Mouse (Mus musculus): ENCODE data around the gene Gm21988.

DNA sequence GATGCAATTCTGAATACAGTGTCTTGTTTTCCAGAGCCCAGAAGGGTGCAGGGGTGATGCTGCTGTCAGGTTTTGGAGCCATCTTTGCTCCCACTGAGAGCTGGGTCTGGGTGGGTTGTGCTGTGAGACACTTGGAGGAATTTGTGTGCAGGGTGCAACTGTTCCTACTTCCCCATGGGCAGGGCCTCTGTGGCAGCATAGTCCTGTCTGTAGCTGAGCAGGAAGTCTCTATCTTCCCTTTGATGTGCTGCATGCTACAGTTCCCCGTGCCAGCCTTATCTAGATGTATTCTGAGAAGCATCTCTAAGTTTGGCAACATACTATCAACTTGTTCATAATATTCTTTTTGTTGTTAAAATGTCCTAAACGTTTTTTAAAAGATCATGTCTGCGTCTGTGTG is 25.6 kb upstream of the Gm21988 start:
- TF ChIP-seq CTCF (IDR thresholded peaks at IDR 0.05; ENCODE audit: extremely low read depth, insufficient read depth, insufficient read length, insufficient replicate concordance) (no peak), POLR2A (IDR thresholded peaks at IDR 0.05; ENCODE audit: low read depth, low read length) (no peak)

Measured in spleen, adult 2 months (tissue).